Mouse (Mus musculus): ENCODE measurements at regions not wholly inside any gene's neighbourhood (a gene's known extent, or its start where the extent isn't known, plus 50 kb on each side); places are given as distances from the start of the nearest gene placed in this dataset.

- TF ChIP-seq CTCF (IDR thresholded peaks at IDR 0.05; ENCODE audit: low read depth) (no peak), EP300 (IDR thresholded peaks at IDR 0.05; ENCODE audit: low read depth) (no peak)
Measured at GRCm38 (mm10) chrX:162291234-162291633, 131.7 kb upstream of the Nhs start.
